Mouse (Mus musculus): ENCODE measurements around the gene Asb8. TPM values are rescaled to one million over a fixed set of nuclear protein-coding genes. Genes with fewer than 3 reads are reported as not detected.

Gene Asb8
- total RNA-seq, 2 experiments from 2014 or later: 51.8 to 55.1 TPM

GRCm38 (mm10) chr15:98152916-98153315 is 12.5 kb downstream of the Asb8 start:
- Histone ChIP-seq H3K27ac (peak overlapping the region; percentile 76), H3K4me3 (no peak overlapping the region)
- DNase-seq (ENCODE audit: low spot score in 2 of 2): no peak
- no peak for TF ChIP-seq CTCF (conservative IDR thresholded peaks at IDR 0.05)

- no peak overlapping the region for H3K4me3 ChIP-seq
- no peak for TF ChIP-seq CTCF (conservative IDR thresholded peaks at IDR 0.05)
Measured at GRCm38 (mm10) chr15:98149166-98149602, 16.2 kb downstream of the Asb8 start.

GRCm38 (mm10) chr15:98148356-98148755 is 17.1 kb downstream of the Asb8 start:
- DNase-seq (ENCODE audit: low spot score in 2 of 2): no peak
- Histone ChIP-seq H3K27ac (no peak overlapping the region), H3K4me3 (no peak overlapping the region)
- TF ChIP-seq CTCF (conservative IDR thresholded peaks at IDR 0.05): no peak

More at GRCm38 (mm10) chr15:98149166-98149602, 16.2 kb downstream of the Asb8 start:
- H3K27ac ChIP-seq: no peak overlapping the region
- DNase-seq (ENCODE audit: low spot score in 2 of 2): no peak

GRCm38 (mm10) chr15:98145559-98146181 is 19.8 kb downstream of the Asb8 start:
- H3K4me3 ChIP-seq: peak overlapping the region; percentile 94
- peak overlapping the region; percentile 98 for H3K27ac ChIP-seq
- TF ChIP-seq CTCF (conservative IDR thresholded peaks at IDR 0.05): no peak
- peak; percentile 91 to 94 for DNase-seq (ENCODE audit: low spot score in 2 of 2)

GRCm38 (mm10) chr15:98144861-98145507 is 20.4 kb downstream of the Asb8 start:
- TF ChIP-seq CTCF (conservative IDR thresholded peaks at IDR 0.05): no peak
- Histone ChIP-seq H3K27ac (peak overlapping the region; percentile 98), H3K4me3 (peak overlapping the region; percentile 94)
- no peak for DNase-seq (ENCODE audit: low spot score in 2 of 2)

GRCm38 (mm10) chr15:98142515-98142914 is 22.9 kb downstream of the Asb8 start:
- H3K4me3 ChIP-seq: no peak overlapping the region
- DNase-seq (ENCODE audit: low spot score in 2 of 2): peak in 1 of 2 experiments; percentile 43
- H3K27ac ChIP-seq: 0 out of 2 replicates have a peak overlapping the region, but pooled peaks have one; percentile 18
- no peak for TF ChIP-seq CTCF (conservative IDR thresholded peaks at IDR 0.05)

GRCm38 (mm10) chr15:98140809-98141208 is 24.6 kb downstream of the Asb8 start:
- H3K4me3 ChIP-seq: no peak overlapping the region
- TF ChIP-seq CTCF (conservative IDR thresholded peaks at IDR 0.05): no peak
- no peak for DNase-seq (ENCODE audit: low spot score in 2 of 2)
- no peak overlapping the region for H3K27ac ChIP-seq

- Histone ChIP-seq H3K27ac (no peak overlapping the region), H3K4me3 (no peak overlapping the region)
- TF ChIP-seq CTCF (conservative IDR thresholded peaks at IDR 0.05): no peak
- DNase-seq (ENCODE audit: low spot score in 2 of 2): no peak
Measured at GRCm38 (mm10) chr15:98139763-98140162, 25.7 kb downstream of the Asb8 start.

GRCm38 (mm10) chr15:98136871-98137270 is 28.6 kb downstream of the Asb8 start:
- H3K27ac ChIP-seq: peak overlapping the region; percentile 91; the same call in 1 of the 2 replicates
- no peak for TF ChIP-seq CTCF (conservative IDR thresholded peaks at IDR 0.05)
- H3K4me3 ChIP-seq: no peak overlapping the region
- DNase-seq (ENCODE audit: low spot score in 2 of 2): no peak

GRCm38 (mm10) chr15:98135671-98136070 is 29.8 kb downstream of the Asb8 start:
- DNase-seq (ENCODE audit: low spot score in 2 of 2): no peak
- no peak for TF ChIP-seq CTCF (conservative IDR thresholded peaks at IDR 0.05)
- Histone ChIP-seq H3K27ac (peak overlapping the region; percentile 91), H3K4me3 (no peak overlapping the region)

- DNase-seq (ENCODE audit: low spot score in 2 of 2): peak in 1 of 2 experiments; percentile 53
- TF ChIP-seq CTCF (conservative IDR thresholded peaks at IDR 0.05): no peak
- Histone ChIP-seq H3K4me3 (no peak overlapping the region), H3K27ac (peak overlapping the region; percentile 91)
Measured at GRCm38 (mm10) chr15:98134666-98135065, 30.8 kb downstream of the Asb8 start.

GRCm38 (mm10) chr15:98134034-98134433 is 31.4 kb downstream of the Asb8 start:
- TF ChIP-seq CTCF (conservative IDR thresholded peaks at IDR 0.05): no peak
- no peak for DNase-seq (ENCODE audit: low spot score in 2 of 2)
- Histone ChIP-seq H3K27ac (peak overlapping the region; percentile 91), H3K4me3 (no peak overlapping the region)

GRCm38 (mm10) chr15:98133471-98133870 is 32.0 kb downstream of the Asb8 start:
- DNase-seq (ENCODE audit: low spot score in 2 of 2): no peak
- TF ChIP-seq CTCF (conservative IDR thresholded peaks at IDR 0.05): no peak

More at GRCm38 (mm10) chr15:98133471-98133870, 32.0 kb downstream of the Asb8 start:
- H3K27ac ChIP-seq: peak overlapping the region; percentile 91
- no peak overlapping the region for H3K4me3 ChIP-seq

Measured in layer of hippocampus, adult 2 months (tissue).